Mouse (Mus musculus): ENCODE data around the gene Glrb.

DNA sequence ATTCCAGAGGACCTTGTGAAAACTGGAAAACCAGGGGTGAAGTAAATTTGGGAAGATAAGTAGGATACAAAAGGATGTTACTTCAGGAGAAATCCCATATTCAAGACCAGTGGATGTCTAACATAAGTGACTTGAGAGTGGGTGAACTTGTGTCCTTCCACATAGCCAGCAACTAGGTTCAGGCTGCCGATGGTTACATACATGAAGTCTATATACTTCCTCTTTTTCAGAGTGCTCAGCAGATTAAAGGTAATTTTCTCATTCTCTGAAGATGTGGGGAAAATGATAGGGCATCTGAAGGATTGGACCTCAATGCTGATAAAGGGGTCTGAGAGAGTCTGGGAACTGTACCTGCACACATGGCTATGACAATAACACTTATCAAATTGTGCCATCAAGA lies 89.5 kb downstream of the Glrb start:
- TF ChIP-seq CTCF (IDR thresholded peaks at IDR 0.05; ENCODE audit: low read depth) (no peak), EP300 (IDR thresholded peaks at IDR 0.05; ENCODE audit: low read depth) (no peak)

Data from liver, embryonic 14.5 days (tissue).